Mouse (Mus musculus): ENCODE measurements around the gene Rbm12.

The Rbm12 gene

GRCm38 (mm10) chr2:156087391-156088110 lies 24.2 kb downstream of the Rbm12 start:
- in situ Hi-C loops (cut with MboI; ENCODE audit: low pct_unique_long_range_greater_than_20kb in 1 of 2, low sequenced_read_pairs in 2 of 2, unreplicated experiment in 1 of 2), result no loop called here

- in situ Hi-C loops (cut with MboI; ENCODE audit: low pct_unique_long_range_greater_than_20kb in 1 of 2, low sequenced_read_pairs in 2 of 2, unreplicated experiment in 1 of 2), result no loop called here
Measured at GRCm38 (mm10) chr2:156084541-156084940, 27.2 kb downstream of the Rbm12 start.

- in situ Hi-C loops (cut with MboI; ENCODE audit: low pct_unique_long_range_greater_than_20kb in 1 of 2, low sequenced_read_pairs in 2 of 2, unreplicated experiment in 1 of 2), result no loop called here
Measured at GRCm38 (mm10) chr2:156080391-156080790, 31.4 kb downstream of the Rbm12 start.

GRCm38 (mm10) chr2:156079674-156080073 lies 32.1 kb downstream of the Rbm12 start:
- in situ Hi-C loops (cut with MboI; ENCODE audit: low pct_unique_long_range_greater_than_20kb in 1 of 2, low sequenced_read_pairs in 2 of 2, unreplicated experiment in 1 of 2), result no loop called here

- in situ Hi-C loops (cut with MboI; ENCODE audit: low pct_unique_long_range_greater_than_20kb in 1 of 2, low sequenced_read_pairs in 2 of 2, unreplicated experiment in 1 of 2), result no loop called here
Measured at GRCm38 (mm10) chr2:156079183-156079560, 32.6 kb downstream of the Rbm12 start.

GRCm38 (mm10) chr2:156078421-156079182 lies 33.2 kb downstream of the Rbm12 start:
- in situ Hi-C loops (cut with MboI; ENCODE audit: low pct_unique_long_range_greater_than_20kb in 1 of 2, low sequenced_read_pairs in 2 of 2, unreplicated experiment in 1 of 2), result no loop called here

- in situ Hi-C loops (cut with MboI; ENCODE audit: low pct_unique_long_range_greater_than_20kb in 1 of 2, low sequenced_read_pairs in 2 of 2, unreplicated experiment in 1 of 2), result no loop called here
Measured at GRCm38 (mm10) chr2:156077461-156077860, 34.3 kb downstream of the Rbm12 start.

GRCm38 (mm10) chr2:156073725-156074124 lies 38.1 kb downstream of the Rbm12 start:
- in situ Hi-C loops (cut with MboI; ENCODE audit: low pct_unique_long_range_greater_than_20kb in 1 of 2, low sequenced_read_pairs in 2 of 2, unreplicated experiment in 1 of 2), result no loop called here

- in situ Hi-C loops (cut with MboI; ENCODE audit: low pct_unique_long_range_greater_than_20kb in 1 of 2, low sequenced_read_pairs in 2 of 2, unreplicated experiment in 1 of 2), result no loop called here
Measured at GRCm38 (mm10) chr2:156071236-156071635, 40.5 kb downstream of the Rbm12 start.

- in situ Hi-C loops (cut with MboI; ENCODE audit: low pct_unique_long_range_greater_than_20kb in 1 of 2, low sequenced_read_pairs in 2 of 2, unreplicated experiment in 1 of 2), result no loop called here
Measured at GRCm38 (mm10) chr2:156067916-156068315, 43.9 kb downstream of the Rbm12 start.

- in situ Hi-C loops (cut with MboI; ENCODE audit: low pct_unique_long_range_greater_than_20kb in 1 of 2, low sequenced_read_pairs in 2 of 2, unreplicated experiment in 1 of 2), result no loop called here
Measured at GRCm38 (mm10) chr2:156066126-156066525, 45.7 kb downstream of the Rbm12 start.

GRCm38 (mm10) chr2:156065099-156066041 lies 46.4 kb downstream of the Rbm12 start, which contains the start of gene Spag4:
TSS of gene Spag4 (plus strand) at chr2:156065175.
- in situ Hi-C loops (cut with MboI; ENCODE audit: low pct_unique_long_range_greater_than_20kb in 1 of 2, low sequenced_read_pairs in 2 of 2, unreplicated experiment in 1 of 2), result no loop called here

GRCm38 (mm10) chr2:156052816-156053215 lies 59.0 kb downstream of the Rbm12 start, which contains the start of gene Fer1l4:
TSS of gene Fer1l4 (minus strand) at chr2:156052947.
- in situ Hi-C loops (cut with MboI; ENCODE audit: low pct_unique_long_range_greater_than_20kb in 1 of 2, low sequenced_read_pairs in 2 of 2, unreplicated experiment in 1 of 2), result no loop called here

- in situ Hi-C loops (cut with MboI; ENCODE audit: low pct_unique_long_range_greater_than_20kb in 1 of 2, low sequenced_read_pairs in 2 of 2, unreplicated experiment in 1 of 2), result no loop called here
Measured at GRCm38 (mm10) chr2:156047929-156048328, 63.8 kb downstream of the Rbm12 start.

GRCm38 (mm10) chr2:156042903-156043302 lies 68.9 kb downstream of the Rbm12 start:
- in situ Hi-C loops (cut with MboI; ENCODE audit: low pct_unique_long_range_greater_than_20kb in 1 of 2, low sequenced_read_pairs in 2 of 2, unreplicated experiment in 1 of 2), result no loop called here
